Mouse (Mus musculus): ENCODE measurements around the gene Cln6. TPM values are rescaled to one million over a fixed set of nuclear protein-coding genes. Genes with fewer than 3 reads are reported as not detected.

Cln6 gene
- total and polyA plus RNA-seq, 3 experiments = 29.4 to 52.1 TPM; not detected in 1

DNA sequence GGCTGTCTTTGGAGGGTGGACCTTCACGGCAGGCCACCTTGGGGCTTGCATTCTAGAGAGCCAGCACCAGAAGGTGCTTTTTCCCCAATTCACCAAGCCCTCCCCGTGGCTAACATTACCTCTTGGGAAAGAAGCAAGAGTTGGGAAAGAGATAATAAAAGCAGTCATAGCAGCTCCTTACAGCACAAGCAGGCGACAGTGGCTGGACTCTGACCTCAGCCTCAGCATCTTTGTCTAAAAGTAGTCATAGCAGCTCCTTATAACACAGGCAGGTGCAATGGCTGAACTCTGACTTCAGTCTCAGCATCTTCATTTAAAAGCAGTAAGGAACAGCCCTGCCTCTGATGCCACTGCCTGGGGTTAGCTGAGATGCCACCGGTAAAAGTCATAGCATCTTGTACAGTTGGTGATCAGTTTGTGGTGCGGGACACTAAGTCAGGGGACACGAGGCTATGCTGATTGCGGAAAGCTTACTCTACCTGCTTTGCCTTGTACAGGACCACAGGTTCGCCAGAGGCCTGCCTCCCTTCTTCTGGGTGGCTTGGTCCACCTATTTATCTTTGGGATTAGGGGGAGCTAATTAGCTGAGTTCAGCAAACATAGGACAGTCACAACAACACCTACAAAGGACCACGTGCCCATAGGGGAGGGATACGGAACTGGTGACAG is 4.9 kb downstream of the Cln6 start:
- Histone ChIP-seq H3K4me3 (ENCODE audit: control insufficient read depth in 1 of 2, insufficient read depth in 1 of 2, low read depth in 2 of 2, low read length in 2 of 2) (no peak overlapping the region), H3K4me1 (ENCODE audit: control insufficient read depth in 1 of 2, insufficient read depth in 2 of 2, low read length in 2 of 2) (peaks cover 0 to 8% of the 10 kb centered on the region in 2 experiments; a peak in 3 of 4 replicates), H3K9me3 (replicated peaks; ENCODE audit: insufficient read depth, low read length) (no peaks in the 10 kb centered on the region), H3K9ac (ENCODE audit: control insufficient read depth, low read depth, low read length, poor library complexity, severe bottlenecking) (no peak overlapping the region), H3K79me2 (ENCODE audit: control insufficient read depth, insufficient read depth, low read length, poor library complexity) (peaks cover 9% of the 10 kb centered on the region), H3K27ac (ENCODE audit: control insufficient read depth, low read depth, low read length) (no peak overlapping the region), H3K36me3 (ENCODE audit: control insufficient read depth in 1 of 2, insufficient read depth in 2 of 2, low read length in 2 of 2) (peaks cover 0 to 3% of the 10 kb centered on the region in 2 experiments; a peak in 1 of 4 replicates), H3K27me3 (ENCODE audit: control insufficient read depth in 1 of 2, insufficient read depth in 2 of 2, low read length in 2 of 2) (no peaks in the 10 kb centered on the region)
- no peak for TF ChIP-seq MEF2A (IDR thresholded peaks at IDR 0.05; ENCODE audit: extremely low read depth, insufficient replicate concordance, low read depth, low read length, poor library complexity, severe bottlenecking)
- TF ChIP-seq ZNF384 (IDR thresholded peaks at IDR 0.05; ENCODE audit: low read depth, low read length) = no peak
- DNase-seq (ENCODE audit: low read depth, low spot score) = no peak

- no peak overlapping the region for H3K9ac ChIP-seq (ENCODE audit: control insufficient read depth, low read depth, low read length, poor library complexity, severe bottlenecking)
- H3K27me3 ChIP-seq (ENCODE audit: control insufficient read depth in 1 of 2, insufficient read depth in 2 of 2, low read length in 2 of 2) = no peaks in the 10 kb centered on the region
- no peak overlapping the region for H3K27ac ChIP-seq (ENCODE audit: control insufficient read depth, low read depth, low read length)
- DNase-seq (ENCODE audit: low read depth, low spot score) = no peak
- TF ChIP-seq MEF2A (IDR thresholded peaks at IDR 0.05; ENCODE audit: extremely low read depth, insufficient replicate concordance, low read depth, low read length, poor library complexity, severe bottlenecking) (no peak), POLR2AphosphoS2 (IDR thresholded peaks at IDR 0.05; ENCODE audit: low read length) (no peak), NELFE (IDR thresholded peaks at IDR 0.05; ENCODE audit: low read depth, low read length) (no peak), GABPA (IDR thresholded peaks at IDR 0.05; ENCODE audit: low read depth, low read length) (no peak), SIN3A (IDR thresholded peaks at IDR 0.05; ENCODE audit: low read length) (no peak), KAT2A (conservative IDR thresholded peaks at IDR 0.05; ENCODE audit: low read depth, low read length) (no peak), TBP (IDR thresholded peaks at IDR 0.05; ENCODE audit: low read depth, low read length) (no peak), USF2 (IDR thresholded peaks at IDR 0.05; ENCODE audit: borderline replicate concordance in 1 of 2, insufficient read depth in 1 of 2, low read depth in 1 of 2, low read length in 2 of 2) (no peak), HCFC1 (IDR thresholded peaks at IDR 0.05; ENCODE audit: low read depth, low read length) (no peak), ZC3H11A (IDR thresholded peaks at IDR 0.05; ENCODE audit: low read depth, low read length) (no peak), TAL1 (IDR thresholded peaks at IDR 0.05; ENCODE audit: low read length) (no peak), UBTF (IDR thresholded peaks at IDR 0.05; ENCODE audit: borderline replicate concordance, insufficient read depth, low read depth, low read length) (no peak), SMC3 (IDR thresholded peaks at IDR 0.05; ENCODE audit: low read depth, low read length) (no peak), GATA1 (IDR thresholded peaks at IDR 0.05; ENCODE audit: low read depth, low read length) (no peak), MYC (IDR thresholded peaks at IDR 0.05; ENCODE audit: low read depth, low read length) (no peak)
- 0 out of 2 replicates have a peak, but pooled peaks cover under 1% of the 10 kb centered on the region for H3K79me2 ChIP-seq (ENCODE audit: control insufficient read depth, insufficient read depth, low read length, poor library complexity)
- no peaks in the 10 kb centered on the region for H3K9me3 ChIP-seq (replicated peaks; ENCODE audit: insufficient read depth, low read length)
- H3K4me3 ChIP-seq (ENCODE audit: control insufficient read depth in 1 of 2, insufficient read depth in 1 of 2, low read depth in 2 of 2, low read length in 2 of 2) = no peak overlapping the region
- peaks cover 0 to 3% of the 10 kb centered on the region in 2 experiments; a peak in 1 of 4 replicates for H3K36me3 ChIP-seq (ENCODE audit: control insufficient read depth in 1 of 2, insufficient read depth in 2 of 2, low read length in 2 of 2)
- H3K4me1 ChIP-seq (ENCODE audit: control insufficient read depth in 1 of 2, insufficient read depth in 2 of 2, low read length in 2 of 2) = peaks cover 0 to 4% of the 10 kb centered on the region in 2 experiments; a peak in 2 of 4 replicates
Observed at GRCm38 (mm10) chr9:62844461-62844860, 5.9 kb downstream of the Cln6 start.

Data from MEL (cell line).